Mouse (Mus musculus): Measurements from ENCODE around the gene Angel2.

Angel2 gene

DNA sequence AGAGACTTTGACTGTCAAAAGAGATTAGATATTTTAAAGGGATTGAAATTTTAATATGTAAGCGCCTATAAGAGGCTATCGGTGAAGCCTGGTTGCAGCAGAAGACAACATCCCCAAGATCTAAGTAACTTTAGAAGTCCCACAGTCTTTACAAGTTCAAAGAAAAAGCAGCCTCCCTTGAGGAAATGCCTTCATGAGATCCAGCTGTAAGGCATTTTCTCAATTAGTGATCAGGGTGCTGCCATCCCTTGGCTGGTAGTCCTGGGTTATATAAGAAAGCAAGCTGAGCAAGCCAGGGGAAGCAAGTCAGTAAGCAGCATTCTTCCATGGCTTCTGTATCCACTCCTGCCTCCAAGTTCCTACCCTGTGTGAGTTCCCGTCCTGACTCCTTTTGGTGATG is at the start of gene Angel2:
Angel2 (plus strand) TSS at position 301 of the 400 bp plus-strand sequence.
- in situ Hi-C loops (cut with MboI, MseI): loop anchor here (25.0 kb wide), 1 partner anchor 1837 kb away; the partner anchor contains the start of gene Hhat

DNA sequence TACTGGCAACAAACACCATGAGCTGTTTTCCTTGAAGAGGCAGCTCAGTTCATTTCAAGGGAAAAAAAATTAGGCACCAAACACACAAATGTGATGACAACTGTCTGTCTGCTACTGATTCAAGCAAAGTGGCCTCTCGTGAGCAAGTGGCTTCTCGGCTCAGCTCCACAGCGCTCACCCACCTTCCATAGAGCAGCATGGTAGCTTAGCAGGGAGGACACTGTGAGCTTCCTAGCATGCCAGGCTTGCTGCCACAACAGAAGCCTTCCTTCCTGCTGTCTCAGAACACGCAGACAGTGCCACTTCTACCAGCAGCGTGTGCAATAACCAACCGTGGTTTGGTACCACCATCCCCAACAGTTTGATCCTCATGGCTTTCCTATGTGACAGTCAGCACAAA is 49.2 kb upstream of the Angel2 start:
- in situ Hi-C loops (cut with MboI, MseI): no loop called here

GRCm38 (mm10) chr1:190880638-190881037 is 44.3 kb upstream of the Angel2 start:
- in situ Hi-C loops (cut with MboI, MseI): loop anchor here (10.0 kb wide), 1 partner anchor 46 kb away; no protein-coding TSS in a partner anchor

DNA sequence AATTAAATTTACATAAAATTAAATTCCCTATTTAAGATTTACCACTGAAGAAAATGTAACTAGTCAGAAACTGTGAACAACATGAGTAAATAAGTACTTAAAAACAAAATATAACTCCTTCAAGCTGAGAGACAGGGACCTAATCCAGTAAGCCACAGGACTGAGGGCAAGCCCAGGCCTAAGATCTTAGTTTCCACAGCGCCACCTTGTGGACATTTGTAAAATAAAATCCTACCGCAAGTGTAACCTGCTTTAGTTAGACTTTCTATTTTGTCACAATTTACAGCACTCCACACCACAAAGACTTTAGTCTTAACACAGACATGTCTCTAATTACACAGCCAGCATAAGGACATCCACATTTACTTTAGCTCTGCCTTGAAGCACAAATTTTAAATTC is 43.5 kb upstream of the Angel2 start:
- in situ Hi-C loops (cut with MboI, MseI): loop anchor here (10.0 kb wide), 1 partner anchor 47 kb away; no protein-coding TSS in a partner anchor

- in situ Hi-C loops (cut with MboI, MseI): loop anchor here (10.0 kb wide), 1 partner anchor 51 kb away; no protein-coding TSS in a partner anchor
Measured at GRCm38 (mm10) chr1:190886014-190886413, 38.9 kb upstream of the Angel2 start.

GRCm38 (mm10) chr1:190888031-190888430 is 36.9 kb upstream of the Angel2 start:
- in situ Hi-C loops (cut with MboI, MseI): loop anchor here (10.0 kb wide), 1 partner anchor 53 kb away; no protein-coding TSS in a partner anchor

- in situ Hi-C loops (cut with MboI, MseI): loop anchor here (10.0 kb wide), 1 partner anchor 54 kb away; no protein-coding TSS in a partner anchor
Measured at GRCm38 (mm10) chr1:190888646-190889045, 36.3 kb upstream of the Angel2 start.

DNA sequence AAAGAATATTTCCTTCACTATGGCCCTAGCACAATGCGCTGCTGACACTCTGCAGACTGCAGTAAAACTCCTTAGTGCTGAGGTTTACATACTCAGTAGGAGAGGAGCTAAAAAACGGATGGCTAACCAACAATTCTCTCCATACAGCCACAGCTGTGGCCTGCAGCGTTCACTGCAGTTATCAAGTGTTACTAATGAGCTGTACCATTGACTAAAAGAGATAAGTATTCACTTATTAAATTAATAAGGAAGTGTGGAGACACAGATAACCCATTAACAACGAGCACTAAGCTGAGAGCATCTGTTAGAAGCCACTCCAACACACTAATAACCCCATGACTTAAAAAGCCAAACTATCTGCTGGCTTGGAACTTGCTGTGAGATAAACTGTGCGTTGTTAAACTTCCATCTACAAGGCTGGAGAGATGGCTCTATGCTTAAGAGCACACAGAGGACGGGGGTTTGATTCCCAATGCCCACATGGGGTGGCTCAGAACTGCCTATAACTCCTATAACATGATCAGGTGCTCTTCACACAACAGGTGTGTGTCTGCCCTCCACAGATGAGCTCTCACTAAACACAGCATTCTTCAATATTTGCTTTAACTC is 31.2 kb upstream of the Angel2 start:
- in situ Hi-C loops (cut with MboI, MseI): no loop called here

- in situ Hi-C loops (cut with MboI, MseI): no loop called here
Measured at GRCm38 (mm10) chr1:190898186-190898585, 26.7 kb upstream of the Angel2 start.

- in situ Hi-C loops (cut with MboI, MseI): no loop called here
Measured at GRCm38 (mm10) chr1:190898899-190899575, 25.9 kb upstream of the Angel2 start.

- in situ Hi-C loops (cut with MboI, MseI): loop anchor here (25.0 kb wide), 1 partner anchor 1861 kb away; the partner anchor contains the start of gene Hhat
Measured at GRCm38 (mm10) chr1:190901082-190901481, 23.8 kb upstream of the Angel2 start.

DNA sequence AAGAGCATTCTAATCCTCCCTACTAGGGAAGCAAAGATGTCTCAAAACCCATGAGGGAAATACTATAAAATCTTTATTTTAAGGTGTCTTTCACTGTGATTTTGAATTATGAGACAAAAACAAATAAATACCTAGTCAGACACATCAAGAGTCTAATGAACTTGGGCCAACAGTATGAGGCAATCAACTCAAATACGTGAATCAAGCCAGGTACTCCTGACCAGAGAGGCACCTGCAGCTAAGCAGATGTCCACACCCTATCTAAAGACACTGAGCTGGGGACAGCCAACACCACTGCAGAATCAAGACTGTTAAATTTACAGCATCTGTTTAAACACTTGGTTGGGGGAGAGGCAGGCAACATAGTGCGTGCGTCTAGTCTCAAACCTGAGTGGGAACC is 20.8 kb upstream of the Angel2 start:
- in situ Hi-C loops (cut with MboI, MseI): loop anchor here (25.0 kb wide), 1 partner anchor 1858 kb away; the partner anchor contains the start of gene Hhat

GRCm38 (mm10) chr1:190904714-190905113 is 20.2 kb upstream of the Angel2 start:
- in situ Hi-C loops (cut with MboI, MseI): loop anchor here (25.0 kb wide), 1 partner anchor 1858 kb away; the partner anchor contains the start of gene Hhat

DNA sequence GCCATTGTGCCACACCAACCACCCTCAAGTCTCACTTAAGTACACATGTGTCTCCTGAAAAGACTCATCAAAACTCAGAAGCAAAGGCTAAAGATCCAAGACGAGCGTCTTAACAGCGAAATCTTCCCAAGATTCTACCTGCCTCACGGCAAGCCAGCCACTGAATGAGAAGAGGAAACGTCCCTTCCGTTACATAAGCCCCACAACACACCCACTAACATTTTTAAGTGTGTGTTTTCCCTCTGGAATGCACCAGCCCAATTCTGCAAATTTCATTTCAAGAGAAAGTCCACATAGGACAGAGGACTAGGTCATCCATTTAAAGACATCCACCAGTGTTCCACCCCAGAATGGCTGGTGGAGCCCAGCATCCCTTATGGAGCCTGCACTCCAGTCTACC is 14.1 kb upstream of the Angel2 start:
- in situ Hi-C loops (cut with MboI, MseI): loop anchor here (25.0 kb wide), 1 partner anchor 1851 kb away; the partner anchor contains the start of gene Hhat

- in situ Hi-C loops (cut with MboI, MseI): loop anchor here (25.0 kb wide), 1 partner anchor 1851 kb away; the partner anchor contains the start of gene Hhat
Measured at GRCm38 (mm10) chr1:190911415-190912123, 13.3 kb upstream of the Angel2 start, which contains the start of gene Rps6kc1. Rps6kc1 (minus strand) TSS chr1:190911770.

DNA sequence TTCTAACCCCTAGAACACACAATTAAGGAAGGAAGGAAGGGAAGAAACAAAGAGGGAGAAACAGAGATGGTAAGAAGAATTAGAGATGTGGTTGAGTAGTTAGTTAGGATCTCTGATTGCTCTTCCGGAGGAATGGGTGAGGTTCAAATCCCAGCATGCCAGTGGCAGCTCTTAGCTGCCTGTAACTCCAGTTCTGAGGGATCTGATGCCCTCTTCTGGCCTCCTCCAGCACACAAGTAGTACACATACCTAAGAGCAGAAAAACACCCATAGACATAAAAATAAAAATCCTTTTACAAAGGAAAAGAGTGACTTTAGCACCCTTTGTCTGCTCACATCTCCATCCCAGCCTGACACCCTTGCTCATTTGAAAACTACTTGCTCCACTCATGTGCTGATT is 12.3 kb upstream of the Angel2 start:
- in situ Hi-C loops (cut with MboI, MseI): loop anchor here (25.0 kb wide), 1 partner anchor 1850 kb away; the partner anchor contains the start of gene Hhat

- in situ Hi-C loops (cut with MboI, MseI): loop anchor here (25.0 kb wide), 1 partner anchor 1843 kb away; the partner anchor contains the start of gene Hhat
Measured at GRCm38 (mm10) chr1:190918938-190919337, 6.0 kb upstream of the Angel2 start.

GRCm38 (mm10) chr1:190919725-190920469 is 5.0 kb upstream of the Angel2 start:
- in situ Hi-C loops (cut with MboI, MseI): loop anchor here (25.0 kb wide), 1 partner anchor 1842 kb away; the partner anchor contains the start of gene Hhat

DNA sequence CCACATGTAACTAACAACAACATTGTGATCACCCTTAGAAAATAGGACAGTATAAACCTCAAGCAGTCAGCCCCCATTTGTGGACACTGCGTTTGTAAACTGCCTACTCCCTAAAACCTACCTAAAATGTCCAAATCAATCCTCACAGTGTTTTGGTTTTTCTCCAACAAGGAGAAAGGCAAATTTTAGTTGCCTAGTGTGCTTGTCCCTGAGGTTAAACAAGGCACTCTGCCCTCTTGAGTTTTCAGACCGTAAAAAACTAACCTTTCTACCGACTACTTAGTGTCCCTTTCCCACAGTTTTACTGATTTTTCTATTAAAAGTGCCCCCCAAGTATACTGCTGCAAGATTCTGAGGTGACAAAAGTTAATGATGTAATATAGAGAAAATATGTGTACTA is 2.4 kb downstream of the Angel2 start:
- in situ Hi-C loops (cut with MboI, MseI): no loop called here

DNA sequence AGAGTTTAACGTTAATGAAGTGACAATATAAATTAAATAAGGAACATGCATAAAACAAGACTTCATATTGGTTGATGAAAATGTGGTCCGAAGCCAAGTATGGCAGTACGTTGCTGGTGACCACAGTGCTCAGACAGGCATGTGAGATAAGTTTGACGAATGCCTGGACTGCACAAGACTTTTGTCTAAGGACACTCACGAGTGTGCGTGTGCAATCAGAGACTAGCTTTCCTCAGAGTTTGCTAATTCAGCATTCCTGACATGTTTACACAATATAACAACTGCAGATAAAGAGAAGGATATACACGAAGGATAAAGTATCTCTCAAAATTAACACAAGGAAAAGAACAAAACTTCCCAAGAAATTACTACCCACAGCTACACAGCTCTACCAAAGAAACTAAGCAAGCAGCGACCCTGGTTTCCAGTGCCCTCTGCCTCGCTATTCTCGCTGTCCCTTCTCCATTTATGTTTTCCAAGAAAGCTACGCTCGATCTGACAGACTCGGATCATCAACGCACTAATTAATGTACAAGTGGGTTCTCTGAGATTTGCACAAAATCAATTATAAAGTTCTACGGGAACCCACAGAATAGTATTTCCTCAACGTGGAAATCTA is 2.9 kb downstream of the Angel2 start:
- in situ Hi-C loops (cut with MboI, MseI): no loop called here
